Mouse (Mus musculus): Measurements from ENCODE around the gene Sirt1.
A peak's percentile ranks its signal among the peaks of the same experiment; 100 is the strongest.
"Not testable (repeated sequence)": the region's sequence is repeated elsewhere in the genome, so short reads cannot be mapped to it uniquely, and the experiment has no call there.

The Sirt1 gene

DNA sequence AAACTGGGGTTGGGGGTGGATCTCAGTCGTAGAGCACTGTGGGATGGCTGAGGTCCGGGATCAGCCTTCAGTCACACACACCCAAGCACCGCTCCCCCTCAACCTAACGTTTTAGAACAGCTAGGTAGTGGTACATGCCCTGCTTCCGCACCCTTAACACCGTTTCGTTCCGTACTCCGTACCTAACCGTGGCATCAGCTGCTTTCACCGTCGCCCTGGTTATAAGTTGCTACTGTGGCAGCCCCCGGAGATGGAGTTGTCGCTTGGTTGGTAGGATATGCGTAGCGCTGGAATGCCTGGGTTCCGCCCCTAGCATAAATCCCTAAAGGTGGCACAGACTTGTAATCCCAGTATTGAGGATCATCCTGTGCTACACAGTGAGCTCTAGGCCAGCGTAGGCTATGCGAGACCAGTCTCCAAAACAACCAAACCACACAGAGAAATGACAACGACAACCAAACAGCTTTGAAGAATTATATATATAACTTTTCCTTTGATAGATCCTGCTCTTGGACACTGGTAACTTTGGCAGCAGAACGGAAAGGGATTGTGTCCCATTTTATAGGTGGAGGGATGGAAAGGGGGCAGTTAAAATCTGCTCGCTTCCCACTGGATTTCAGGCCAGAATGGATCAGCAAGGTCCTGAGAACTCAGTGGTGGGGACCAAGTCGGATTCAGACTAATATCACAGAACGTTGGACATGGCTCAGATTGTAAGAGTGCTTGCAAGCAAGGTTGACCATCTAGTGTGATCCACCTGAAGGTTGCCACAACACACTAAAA lies at the start of gene Sirt1:
Gene Sirt1, minus strand, starts transcription at position 207 of the 783 bp plus-strand sequence.
- DNase-seq (ENCODE audit: low spot score in 2 of 2), result peak in 1 of 2 experiments; percentile 7

DNA sequence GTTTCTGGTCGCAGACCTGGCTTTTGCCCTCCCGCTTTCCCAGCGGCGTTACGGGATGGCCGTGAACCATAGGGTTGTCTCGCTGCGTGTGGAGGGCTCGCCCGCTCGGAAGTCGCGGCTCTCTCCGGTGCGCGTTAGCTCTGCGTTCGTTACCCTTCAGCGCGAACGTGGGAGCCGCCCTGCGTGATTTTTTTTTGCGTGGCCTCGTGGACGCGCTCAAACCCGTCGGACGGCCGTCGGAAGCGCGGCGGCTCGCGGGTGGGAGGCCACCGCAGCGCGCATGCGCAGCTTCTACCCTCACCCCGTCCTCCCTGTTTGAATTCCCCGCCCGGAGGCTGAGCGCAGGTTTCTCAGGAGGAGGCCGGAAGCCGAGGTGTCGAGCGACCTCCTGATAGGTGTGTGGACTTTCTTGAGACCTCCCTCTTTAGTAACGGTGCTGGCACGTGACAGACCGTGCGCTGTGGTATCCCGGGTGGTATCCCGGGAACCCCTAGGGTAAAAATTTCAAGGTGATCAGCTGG lies 48.3 kb upstream of the Sirt1 start, which contains the start of gene Ctnna3:
Gene Ctnna3, plus strand, starts transcription at position 314 of the 521 bp plus-strand sequence.
- DNase-seq (ENCODE audit: low spot score in 2 of 2), result peak in 1 of 2 experiments; percentile 83

DNA sequence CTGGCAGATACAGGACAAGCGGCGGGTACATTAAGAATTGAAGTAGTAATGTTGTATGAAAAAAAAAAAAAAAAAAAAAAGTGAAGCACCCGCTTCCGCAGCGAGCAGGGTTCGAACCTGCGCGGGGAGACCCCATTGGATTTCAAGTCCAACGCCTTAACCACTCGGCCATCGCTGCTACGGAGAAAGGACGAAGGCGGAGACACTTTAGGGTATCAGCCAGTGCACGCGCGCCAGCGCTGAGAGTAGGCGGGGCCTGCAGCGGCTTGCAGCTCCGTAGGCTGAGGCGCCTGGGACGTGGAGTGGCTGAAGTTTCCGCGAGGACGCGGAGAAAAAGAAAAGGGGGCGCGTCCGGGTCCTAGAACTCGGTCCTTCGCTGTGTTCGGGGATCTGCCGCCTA lies 47.9 kb upstream of the Sirt1 start:
- DNase-seq (ENCODE audit: low spot score in 2 of 2), result peak; percentile 99 to 100

DNA sequence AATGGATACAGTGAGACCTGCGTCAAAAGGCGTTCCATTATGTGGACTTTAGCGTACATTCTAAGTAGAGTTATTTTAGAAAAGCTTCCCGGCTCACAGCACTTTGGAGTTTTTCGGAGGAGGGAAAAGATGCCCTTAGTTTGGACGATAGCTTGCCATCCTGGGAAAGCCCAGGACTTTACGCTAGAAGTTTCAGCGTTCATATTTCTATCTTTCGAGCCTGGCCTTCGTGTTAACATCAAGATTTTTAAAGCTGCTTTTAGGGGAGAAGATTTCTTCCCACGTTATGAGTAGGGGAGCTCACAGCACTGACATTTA lies 47.5 kb upstream of the Sirt1 start:
- no peak for DNase-seq (ENCODE audit: low spot score in 2 of 2)

DNA sequence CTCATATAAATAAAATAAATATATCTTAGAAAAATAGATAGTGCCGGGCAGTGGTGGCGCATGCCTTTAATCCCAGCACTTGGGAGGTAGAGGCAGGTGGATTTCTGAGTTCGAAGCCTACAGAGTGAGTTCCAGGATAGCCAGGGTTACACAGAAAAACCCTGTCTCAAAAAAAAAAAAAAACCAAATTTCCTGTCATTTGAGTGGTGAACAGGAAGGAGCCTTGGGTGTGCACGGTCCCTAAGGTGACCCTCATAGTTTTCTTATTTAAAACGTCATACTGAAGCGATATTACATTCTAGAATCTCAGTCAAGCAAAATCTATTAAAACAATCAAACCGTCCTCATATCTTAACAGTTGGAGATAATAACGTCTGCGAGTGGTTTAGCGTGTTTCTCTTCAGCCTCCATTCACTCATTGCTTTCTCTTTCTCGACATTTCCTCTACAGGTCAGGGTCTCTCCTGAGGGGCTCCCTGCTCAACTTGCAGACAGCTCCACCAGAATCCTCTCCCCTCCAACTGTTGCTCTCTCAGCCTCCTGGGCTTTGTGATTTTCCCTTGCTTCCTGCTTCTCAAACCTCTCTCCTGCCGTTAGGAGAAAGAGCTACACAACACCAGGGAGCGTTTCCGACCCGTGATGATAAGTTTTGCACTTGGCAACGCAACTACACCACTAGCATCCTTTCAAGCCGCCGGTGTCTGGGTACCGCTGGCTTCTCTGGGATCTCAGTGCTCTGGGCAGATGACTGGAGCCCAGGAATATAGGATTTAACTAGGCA lies 46.9 kb upstream of the Sirt1 start:
- DNase-seq (ENCODE audit: low spot score in 2 of 2), result peak; percentile 10 to 19

DNA sequence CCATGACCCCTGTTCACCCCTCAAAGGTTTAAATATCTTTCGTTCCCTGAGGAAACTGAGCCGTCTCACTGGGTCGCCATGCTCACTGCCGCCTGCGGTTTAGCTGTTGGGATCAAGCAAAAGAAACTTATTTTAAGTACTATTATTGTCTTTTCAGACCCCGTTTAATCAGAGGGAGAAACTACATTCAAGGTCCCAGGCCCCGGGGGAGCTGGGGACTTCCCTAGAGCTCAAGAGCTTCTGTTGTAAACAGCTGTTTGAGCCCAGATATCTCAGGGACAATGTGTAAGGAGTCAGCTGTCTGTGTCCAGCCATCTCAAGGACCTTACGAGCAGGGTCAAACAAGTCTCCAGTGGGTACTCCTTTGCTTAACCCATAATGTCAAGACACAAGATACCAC lies 45.6 kb upstream of the Sirt1 start:
- DNase-seq (ENCODE audit: low spot score in 2 of 2), result no peak

DNA sequence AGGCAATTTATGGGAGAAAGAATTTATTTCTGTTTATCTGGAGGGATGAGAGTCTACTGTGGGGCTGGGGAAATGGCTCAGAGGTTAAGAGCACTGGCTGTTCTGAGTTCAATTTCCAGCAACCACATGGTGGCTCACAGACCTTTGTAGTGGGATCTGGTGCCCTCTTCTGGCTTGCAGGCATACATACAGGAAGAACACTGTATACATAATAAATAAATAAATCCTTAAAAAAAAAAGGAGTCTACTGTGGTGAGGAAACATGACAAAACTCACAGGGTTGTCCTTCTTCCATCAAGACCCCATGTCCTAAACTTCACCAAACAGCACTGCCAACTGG lies 42.9 kb upstream of the Sirt1 start:
- DNase-seq (ENCODE audit: low spot score in 2 of 2), result no peak

DNA sequence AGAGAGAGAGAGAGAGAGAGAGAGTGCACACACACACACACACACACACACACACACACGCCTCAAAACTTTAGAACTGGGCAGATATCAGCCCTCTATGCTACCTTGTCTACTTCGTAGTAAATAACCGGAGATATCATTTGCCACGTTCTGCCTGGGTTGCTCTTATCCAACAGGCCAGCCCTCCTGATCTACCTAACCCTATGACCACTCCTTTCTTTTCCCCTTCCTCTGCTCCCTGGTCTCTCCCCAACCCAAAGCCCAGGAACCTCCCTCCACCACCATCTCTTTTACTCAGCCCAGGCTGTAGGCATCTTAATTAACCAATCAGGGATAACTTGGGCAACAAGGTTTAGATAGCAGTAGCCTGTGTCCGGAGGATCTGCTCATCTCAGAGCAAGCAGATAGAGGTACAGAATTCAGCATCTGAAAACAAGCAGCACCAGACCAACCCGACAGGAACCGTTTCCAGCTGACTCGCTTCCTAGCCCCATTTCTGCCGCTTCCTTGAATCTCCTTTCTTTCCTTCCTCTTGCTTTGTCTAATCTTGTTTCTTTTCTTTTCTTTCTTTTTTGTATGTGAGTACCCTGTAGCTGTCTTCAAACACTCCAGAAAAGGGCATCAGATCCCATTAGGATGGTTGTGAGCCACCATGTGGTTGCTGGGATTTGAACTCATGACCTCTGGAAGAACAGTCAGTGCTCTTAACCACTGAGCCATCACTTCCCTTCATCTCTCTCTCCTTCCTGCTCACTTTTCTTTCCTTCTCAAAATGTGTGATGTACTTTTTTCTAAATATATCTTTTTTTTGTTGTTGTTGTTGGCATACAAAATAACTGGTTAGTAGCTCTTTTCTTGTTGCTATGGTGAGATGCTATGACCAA lies 42.3 kb upstream of the Sirt1 start:
- no peak for DNase-seq (ENCODE audit: low spot score in 2 of 2)

DNA sequence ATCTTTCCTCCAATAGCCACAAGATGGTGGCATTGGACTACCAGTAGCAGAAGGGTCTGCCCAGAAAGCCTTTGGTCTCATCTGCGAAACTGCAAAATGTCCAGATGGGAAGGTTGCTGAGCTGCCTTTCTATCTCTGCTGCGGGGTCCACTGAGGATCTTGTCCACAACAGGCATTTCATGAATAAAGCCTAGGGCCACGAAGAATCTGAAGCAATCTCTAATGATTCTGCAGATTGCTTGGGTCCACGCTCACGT lies 41.2 kb upstream of the Sirt1 start:
- no peak for DNase-seq (ENCODE audit: low spot score in 2 of 2)

DNA sequence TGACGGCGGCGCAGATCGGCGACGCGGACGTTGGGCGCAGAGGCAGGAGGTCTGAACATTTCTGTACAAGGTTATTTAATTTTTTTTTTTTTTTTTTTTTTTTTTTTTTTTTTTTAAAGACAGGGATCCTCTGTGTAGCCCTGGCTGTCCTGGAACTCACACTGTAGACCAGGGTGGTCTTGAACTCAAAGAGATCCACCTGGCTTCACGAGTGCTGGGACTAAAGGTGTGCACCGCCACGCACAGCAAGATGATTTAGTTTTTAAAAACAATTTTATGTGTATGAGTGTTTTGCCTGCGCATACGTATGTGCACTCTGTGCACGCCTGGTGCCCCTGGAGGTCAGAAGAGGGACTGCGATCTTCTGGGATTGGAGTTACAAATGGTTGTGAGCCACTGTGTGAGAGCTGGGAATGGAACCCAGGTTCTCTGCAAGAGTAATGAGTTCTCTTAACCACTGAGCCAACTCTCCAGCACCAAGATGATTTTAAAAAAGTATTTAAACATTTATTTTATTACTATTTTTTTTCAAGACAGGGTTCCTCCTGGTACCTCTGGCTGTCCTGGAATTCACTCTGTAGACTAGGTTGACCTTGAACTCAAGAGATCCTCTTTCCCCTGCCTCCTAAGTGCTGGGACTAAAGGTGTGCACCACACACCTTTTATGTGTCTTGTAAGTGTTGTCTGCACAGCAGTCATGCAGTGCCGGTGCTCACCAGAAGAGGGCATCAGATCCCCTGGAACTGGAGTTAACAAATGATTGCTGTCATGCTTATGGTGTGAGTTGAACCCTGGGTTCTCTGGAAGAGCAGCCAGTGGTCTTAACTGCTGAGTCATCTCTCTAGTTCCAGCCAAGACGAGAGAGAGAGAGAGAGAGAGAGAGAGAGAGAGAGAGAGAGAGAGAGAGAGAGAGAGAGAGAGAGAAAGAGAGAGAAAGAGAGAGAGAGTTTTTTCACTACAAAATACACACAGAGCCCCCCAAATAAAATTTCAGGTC lies 40.5 kb upstream of the Sirt1 start, which contains the start of gene Gm7075:
Gene Gm7075, minus strand, starts transcription at position 51 of the 997 bp plus-strand sequence.
- DNase-seq (ENCODE audit: low spot score in 2 of 2), result peak in 1 of 2 experiments; percentile 15

DNA sequence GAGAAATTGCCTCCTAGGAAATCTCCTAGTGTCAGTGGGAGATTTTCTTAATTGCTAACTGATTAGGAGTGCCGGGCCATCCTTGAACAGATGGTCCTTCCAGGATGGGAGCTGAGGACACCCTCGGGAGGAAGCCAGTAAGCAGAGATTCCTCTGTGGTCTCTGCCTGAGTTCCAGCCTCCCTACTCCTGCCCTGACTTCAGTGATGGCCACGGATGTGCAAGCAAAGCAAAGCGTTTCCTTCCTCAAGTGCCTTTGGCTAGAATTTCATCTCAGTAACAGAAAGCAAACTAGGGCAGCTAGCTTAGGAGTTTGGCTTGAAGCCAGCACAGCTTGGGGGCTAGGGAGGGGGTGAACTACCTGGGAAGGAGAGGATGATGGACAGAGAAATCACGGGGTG lies 35.6 kb upstream of the Sirt1 start:
- no peak for DNase-seq (ENCODE audit: low spot score in 2 of 2)

DNA sequence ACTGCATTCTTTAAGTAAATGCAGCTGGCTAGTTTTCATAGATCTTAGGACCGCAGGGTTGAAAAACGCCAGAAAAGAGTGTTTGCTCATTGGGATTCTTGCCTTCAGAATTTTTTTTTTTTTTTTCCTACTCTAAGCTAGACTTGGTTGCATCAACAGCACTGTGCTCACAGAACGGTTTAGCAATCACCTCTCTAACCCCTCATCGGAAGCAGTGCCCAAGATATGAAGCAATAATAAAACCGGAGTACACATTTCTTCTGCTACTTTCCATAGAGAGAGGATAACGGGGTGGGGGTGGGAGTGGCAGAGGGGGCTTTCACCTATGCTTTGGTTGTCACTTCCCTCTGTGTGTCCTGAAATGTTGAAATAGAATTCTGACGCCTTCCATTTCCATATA lies 34.3 kb upstream of the Sirt1 start:
- no peak for DNase-seq (ENCODE audit: low spot score in 2 of 2)

DNA sequence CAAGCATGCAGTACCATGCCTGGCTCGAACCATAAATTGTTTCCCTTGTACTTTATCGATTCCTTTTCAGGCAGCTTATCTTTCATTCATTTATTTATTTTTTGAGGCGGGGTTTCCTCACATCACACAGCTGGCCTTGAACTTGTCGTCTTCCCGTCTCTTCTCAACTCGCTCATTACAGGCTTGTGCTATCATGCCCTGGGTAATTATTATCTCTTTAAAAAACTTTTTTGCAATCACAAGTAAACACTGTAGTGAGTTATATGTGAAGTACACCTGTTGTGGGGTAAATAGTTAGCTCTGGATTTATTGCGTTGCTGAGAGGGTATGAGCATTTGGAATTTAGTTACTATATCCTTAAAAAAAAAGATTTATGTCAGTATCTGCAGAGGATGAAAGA lies 33.8 kb upstream of the Sirt1 start:
- no peak for DNase-seq (ENCODE audit: low spot score in 2 of 2)

DNA sequence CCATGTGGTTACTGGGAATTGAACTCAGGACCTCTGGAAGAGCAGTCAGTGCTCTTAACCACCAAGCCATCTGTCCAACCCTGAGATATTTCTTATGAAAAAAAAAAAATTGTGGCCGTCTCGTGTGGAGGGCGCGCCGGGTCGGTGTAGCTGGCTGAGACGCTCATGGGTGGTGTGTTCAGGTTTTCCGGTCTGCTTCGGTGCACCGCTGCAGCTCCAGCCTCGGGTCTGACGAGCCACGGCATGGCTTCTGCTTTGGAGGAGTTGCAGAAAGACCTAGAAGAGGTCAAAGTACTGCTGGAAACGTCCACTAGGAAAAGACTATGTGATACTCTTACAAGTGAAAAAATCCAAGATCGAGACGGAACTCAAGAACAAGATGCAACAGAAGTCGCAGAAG lies 31.3 kb upstream of the Sirt1 start:
- DNase-seq (ENCODE audit: low spot score in 2 of 2), result no peak

DNA sequence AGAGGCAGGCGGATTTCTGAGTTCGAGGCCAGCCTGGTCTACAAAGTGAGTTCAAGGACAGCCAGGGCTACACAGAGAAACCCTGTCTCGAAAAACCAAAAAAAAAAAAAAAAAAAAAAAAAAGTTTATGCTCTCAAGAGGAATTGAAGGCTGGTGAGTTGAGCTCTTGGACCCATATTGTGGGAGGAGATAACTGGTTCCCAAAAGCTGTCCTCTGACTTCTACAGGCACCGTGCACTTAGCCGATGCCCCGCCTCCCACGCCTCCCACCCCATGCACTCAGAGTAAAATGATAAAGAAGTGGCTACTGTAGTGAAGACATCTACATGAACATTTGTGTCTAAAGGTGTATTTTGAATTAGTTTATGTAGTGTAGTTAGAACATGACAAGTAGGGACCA lies 30.2 kb upstream of the Sirt1 start:
- DNase-seq (ENCODE audit: low spot score in 2 of 2), result not testable (repeated sequence)

DNA sequence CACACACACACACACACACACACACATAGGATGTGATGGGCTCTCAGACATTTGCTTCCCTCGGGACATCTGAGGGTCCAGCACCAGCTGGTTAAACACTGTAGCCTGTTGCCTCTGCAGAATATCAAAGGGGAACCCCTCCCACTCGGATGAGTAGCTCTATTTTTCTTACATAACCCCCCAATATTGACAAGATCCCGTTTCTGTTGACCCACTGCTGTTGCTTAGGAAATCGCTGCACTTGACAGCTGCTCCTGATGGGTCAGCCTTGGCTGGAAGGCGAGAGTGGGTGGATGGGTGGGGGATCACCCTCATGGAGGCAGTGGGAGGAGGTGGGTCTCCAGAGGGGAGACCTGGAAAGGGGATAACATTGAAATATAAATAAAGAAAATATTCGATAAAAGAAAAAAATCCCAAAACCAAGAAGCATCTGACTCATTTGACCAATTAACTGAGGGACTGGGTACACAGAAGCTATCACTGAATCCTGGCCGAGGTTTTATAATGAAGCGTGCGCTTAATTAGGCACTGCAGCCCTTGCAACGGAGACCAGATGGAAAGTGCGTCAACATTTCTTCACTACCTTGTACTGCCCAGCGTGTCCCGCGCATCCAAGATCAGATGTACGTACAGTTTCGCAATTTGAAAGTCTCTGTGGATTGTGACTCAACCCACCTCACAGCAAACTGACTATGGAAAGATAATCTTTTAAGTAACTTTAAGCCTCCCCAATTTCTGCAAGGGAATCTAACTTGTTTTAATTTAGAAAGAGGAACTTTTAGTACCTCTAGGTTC lies 28.9 kb upstream of the Sirt1 start:
- DNase-seq (ENCODE audit: low spot score in 2 of 2), result no peak

DNA sequence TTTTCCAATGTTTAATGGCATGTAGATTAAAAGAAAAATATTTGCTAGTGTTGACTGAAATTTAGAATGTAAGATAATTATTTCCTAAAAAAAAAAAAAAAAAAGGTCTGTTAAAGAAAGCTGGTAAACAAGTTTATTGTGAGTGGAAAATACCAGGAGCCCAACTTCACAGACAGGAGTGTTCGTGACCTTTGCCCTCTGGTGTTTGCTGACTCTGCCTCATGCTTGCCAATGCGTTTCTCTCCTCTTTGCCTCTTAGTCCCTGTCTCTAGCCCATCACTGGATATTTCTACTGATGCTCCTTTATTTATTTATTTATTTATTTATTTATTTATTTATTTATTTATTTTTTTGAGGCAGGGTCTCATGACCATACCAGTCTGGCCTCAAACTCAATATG lies 22.1 kb upstream of the Sirt1 start:
- DNase-seq (ENCODE audit: low spot score in 2 of 2), result no peak

DNA sequence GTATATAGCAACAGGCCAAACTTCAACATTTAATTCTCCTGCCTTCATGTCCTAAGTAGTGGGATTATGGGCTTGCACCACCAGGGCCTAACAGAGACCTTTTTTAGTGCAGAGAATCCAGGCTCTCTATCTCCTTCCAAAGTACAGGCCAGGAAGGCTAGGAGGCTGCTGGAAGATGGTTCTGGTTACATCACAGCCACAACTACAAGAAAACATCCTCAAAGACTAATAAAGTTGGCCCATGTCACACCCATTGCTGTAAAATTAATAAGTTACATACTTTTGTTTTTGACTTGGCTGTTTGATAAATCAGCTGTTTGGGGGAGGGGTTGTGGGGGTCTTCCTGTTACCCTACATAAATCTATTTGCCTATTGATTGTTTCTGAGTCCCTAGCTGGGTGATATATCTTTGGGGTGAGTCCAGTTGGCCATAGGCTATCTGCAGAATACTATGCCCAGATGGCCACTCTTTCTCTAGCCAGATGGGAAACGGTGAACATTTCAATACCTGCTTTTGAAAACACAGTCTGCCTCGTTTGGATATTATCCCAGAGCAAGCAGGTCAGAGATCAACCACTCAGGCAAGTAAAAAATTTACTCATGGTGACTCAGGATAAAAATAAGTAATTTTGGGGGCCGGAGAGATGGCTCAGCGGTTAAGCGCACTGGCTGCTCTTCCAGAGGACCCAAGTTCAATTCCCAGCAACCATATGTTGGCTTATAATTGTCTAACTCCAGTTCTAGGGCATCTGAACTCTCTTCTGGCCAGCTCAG lies 21.4 kb upstream of the Sirt1 start:
- no peak for DNase-seq (ENCODE audit: low spot score in 2 of 2)

DNA sequence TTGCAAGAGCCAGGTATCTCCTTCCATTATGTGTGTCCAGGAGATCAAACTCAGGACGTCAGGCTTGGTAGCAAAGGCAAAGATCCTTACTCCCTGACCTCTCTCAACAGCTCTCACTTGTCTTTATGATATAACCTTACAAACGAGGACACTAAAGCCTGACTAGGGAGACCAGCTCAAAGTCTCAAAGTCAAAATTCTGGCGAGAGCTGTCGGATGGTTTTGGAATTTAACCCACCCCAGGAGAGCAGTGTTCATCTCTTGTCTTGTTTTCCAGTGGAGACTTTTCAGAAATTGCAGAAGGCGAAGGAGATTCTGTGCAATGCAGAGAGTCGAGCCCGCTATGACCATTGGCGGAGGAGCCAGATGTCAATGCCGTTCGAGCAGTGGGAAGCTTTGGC lies 15.5 kb upstream of the Sirt1 start:
- DNase-seq (ENCODE audit: low spot score in 2 of 2), result no peak

Data from urinary bladder, adult 18-20 months (tissue).